Mouse (Mus musculus) kidney, adult 2 months (tissue): Measurements from ENCODE around the gene Ift88.

ENCODE experiments used
- CTCF ChIP-seq: fragments of 200-500 bp; conservative IDR thresholded peaks from 2 replicates; pipeline ENCODE4 v1.5.1; 2011; ENCODE audit warnings: low read depth, mild to moderate bottlenecking, control low read depth, low read length, moderate library complexity, mixed read lengths; ENCODE audit not compliant: insufficient read depth, insufficient read length
- POLR2A ChIP-seq: fragments of 200-500 bp; IDR thresholded peaks from one replicate; pipeline ENCODE4 v1.6.1; 2011; ENCODE audit warnings: low read depth, low read length, control low read depth

DNA sequence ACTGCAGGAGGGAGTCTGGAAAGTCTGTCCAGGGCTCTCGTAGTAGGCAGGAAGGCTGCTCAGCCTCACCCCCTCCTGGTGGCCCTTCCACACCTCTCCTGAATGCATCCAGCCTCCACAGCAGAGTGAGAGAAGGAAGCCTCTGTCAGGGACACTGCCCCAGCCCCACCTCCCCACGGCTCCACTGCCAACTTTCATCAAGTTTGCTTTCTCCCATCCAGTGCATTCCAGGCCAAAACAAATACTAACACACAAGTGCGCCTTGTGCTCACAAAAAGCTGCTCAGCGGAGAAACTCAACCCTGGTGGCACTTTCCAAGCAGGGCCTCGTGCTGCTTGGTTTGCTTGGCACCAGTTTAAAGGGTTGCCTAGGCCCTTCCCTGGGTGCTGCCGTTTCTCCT is 85.7 kb downstream of the Ift88 start:
- TF ChIP-seq POLR2A (no peak), CTCF (no peak)
